Mouse (Mus musculus): Measurements from ENCODE around the gene Bax.
"Not testable (repeated sequence)": the region's sequence is repeated elsewhere in the genome, so short reads cannot be mapped to it uniquely, and the experiment has no call there.

Bax gene

DNA sequence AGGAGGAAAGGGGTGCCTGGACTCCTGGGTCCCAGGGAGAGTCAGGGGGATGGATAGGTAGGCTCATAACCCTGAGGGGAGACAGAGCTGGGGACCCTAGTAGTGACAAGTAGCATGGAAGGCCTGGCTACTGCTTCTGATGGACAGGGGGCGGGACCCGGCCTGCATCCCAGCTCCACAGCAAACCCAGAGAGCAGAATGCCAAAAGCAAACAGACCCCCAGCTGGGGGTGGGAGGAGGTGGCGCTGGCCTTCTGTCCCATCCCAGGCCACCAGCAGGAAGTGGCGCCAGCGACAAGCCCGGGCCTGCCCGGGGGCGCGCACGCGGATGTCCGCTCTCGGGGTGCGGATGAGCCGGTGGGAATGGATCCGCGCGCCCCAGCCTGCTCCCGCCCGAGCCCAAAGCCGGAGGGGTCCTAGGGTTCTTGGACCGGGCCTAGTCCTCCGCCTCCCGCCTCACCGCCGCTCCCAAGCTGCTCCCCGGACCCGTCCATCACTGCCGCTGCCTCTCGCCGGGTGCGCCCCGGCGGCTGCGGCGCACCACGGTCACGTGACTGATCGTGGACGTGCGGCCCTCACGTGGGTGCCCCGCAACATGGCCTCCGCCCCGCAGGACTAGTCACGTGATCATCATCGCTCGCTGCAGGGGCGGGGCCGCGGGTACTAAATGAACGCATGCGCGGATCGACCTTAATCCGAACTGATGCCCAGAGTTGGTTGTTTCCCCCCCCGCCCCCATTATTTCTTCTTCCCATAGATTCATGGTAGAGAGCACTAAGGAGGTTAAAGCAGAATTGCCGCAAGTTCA is at the start of gene Bax:
Bax (minus strand) TSS at position 616 of the 807 bp plus-strand sequence.
- DNase-seq (ENCODE audit: low spot score), result peak; percentile 93

GRCm38 (mm10) chr7:45515436-45515835 is 48.7 kb upstream of the Bax start:
- DNase-seq (ENCODE audit: low spot score), result no peak

- DNase-seq (ENCODE audit: low spot score), result no peak
These were observed 47.7 kb upstream of the Bax start for GRCm38 (mm10) chr7:45514411-45514810.

DNA sequence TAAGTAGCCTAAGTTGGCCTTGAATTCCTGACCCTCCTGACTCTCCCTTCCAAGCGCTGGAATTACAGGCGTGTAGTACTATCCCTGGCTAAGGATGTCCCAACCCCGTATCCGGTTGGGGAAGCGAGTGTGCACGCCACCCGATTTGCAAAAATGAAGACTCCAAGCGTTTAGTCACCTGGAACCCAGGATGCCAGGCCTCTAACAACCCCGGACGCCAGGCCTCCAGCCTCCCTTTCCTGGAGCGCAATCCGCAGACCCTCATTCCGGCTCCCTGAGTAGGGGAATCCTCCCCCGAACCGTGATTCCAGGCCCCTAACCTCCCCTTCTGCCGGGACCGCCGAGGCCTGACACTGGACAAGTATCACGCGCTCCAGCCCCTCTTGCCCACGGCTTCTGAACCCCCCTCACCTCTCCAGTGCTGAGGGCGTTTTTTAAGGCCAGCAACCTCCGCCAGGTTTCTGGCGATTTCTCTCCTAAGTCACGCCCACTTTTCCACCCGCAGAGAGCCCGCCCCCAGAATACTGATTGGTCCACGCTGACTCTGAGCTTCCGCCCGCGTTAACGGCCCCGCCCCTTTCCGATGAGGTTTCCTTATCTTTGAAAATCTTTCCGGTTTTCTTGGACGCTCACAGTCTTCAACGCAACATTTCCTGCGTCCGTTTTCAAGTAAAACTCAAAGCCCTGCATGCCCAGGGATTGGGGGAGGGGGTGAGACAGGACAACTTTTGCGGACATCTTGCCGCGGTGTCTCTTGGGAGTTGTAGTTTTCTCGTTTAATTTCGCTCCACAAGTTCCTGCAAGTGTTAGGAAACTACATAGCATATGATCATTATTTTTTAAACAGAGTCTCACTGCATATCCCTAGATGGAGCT is 43.5 kb upstream of the Bax start, which contains the start of gene Nucb1:
Nucb1 (minus strand) TSS at position 495 of the 876 bp plus-strand sequence.
- peak; percentile 92 for DNase-seq (ENCODE audit: low spot score)

- DNase-seq (ENCODE audit: low spot score), result no peak
These were observed 42.6 kb upstream of the Bax start for GRCm38 (mm10) chr7:45509181-45509882.

GRCm38 (mm10) chr7:45508561-45508960 is 41.9 kb upstream of the Bax start:
- DNase-seq (ENCODE audit: low spot score), result no peak

GRCm38 (mm10) chr7:45507583-45507982 is 40.9 kb upstream of the Bax start:
- DNase-seq (ENCODE audit: low spot score), result no peak

- DNase-seq (ENCODE audit: low spot score), result no peak
These were observed 31.7 kb upstream of the Bax start for GRCm38 (mm10) chr7:45498427-45498826.

DNA sequence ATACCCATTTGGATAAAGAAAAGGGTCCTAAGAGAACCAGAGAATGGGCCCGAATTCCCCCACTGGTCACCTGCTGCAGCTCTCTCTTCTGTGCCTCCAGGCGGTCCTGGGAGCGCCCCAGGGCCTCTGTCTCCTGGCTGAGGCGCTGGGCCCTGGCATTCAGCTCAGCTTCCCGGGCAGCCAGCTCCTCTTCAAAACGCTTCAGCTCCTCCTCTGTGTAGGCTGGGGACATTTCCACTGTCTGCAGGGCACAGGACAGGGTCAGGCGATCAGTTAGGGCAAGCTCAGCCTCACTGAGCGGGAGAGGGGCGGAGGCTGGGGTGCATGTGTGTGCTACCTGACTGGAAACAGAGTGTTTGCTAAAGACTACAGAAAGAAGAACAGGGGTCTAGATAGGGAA is 27.9 kb upstream of the Bax start:
- DNase-seq (ENCODE audit: low spot score), result no peak

- DNase-seq (ENCODE audit: low spot score), result no peak
These were observed 26.3 kb upstream of the Bax start for GRCm38 (mm10) chr7:45492951-45493350.

- DNase-seq (ENCODE audit: low spot score), result no peak
These were observed 25.6 kb upstream of the Bax start for GRCm38 (mm10) chr7:45492225-45492844.

GRCm38 (mm10) chr7:45491264-45491663 is 24.6 kb upstream of the Bax start:
- no peak for DNase-seq (ENCODE audit: low spot score)

DNA sequence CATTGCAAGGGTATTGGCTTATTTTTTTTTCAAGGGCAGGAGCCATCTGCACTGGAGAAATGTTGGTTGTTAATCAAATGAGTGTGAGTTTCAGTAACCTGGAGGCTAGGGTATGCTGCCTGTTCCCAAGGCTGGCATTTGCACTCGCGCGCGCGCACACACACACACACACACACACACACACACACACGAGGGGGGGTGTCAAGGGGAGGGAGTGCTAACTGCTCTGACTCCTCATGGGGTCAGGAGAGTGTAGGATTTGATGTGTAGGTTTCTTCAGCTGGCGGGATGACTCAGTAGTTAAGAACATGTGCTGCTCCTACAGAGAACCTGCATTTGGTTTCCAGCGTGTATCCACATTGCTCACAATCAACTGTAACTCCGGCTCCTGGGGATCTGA is 24.1 kb upstream of the Bax start:
- DNase-seq (ENCODE audit: low spot score), result no peak

- no peak for DNase-seq (ENCODE audit: low spot score)
These were observed 22.9 kb upstream of the Bax start for GRCm38 (mm10) chr7:45489578-45489977.

DNA sequence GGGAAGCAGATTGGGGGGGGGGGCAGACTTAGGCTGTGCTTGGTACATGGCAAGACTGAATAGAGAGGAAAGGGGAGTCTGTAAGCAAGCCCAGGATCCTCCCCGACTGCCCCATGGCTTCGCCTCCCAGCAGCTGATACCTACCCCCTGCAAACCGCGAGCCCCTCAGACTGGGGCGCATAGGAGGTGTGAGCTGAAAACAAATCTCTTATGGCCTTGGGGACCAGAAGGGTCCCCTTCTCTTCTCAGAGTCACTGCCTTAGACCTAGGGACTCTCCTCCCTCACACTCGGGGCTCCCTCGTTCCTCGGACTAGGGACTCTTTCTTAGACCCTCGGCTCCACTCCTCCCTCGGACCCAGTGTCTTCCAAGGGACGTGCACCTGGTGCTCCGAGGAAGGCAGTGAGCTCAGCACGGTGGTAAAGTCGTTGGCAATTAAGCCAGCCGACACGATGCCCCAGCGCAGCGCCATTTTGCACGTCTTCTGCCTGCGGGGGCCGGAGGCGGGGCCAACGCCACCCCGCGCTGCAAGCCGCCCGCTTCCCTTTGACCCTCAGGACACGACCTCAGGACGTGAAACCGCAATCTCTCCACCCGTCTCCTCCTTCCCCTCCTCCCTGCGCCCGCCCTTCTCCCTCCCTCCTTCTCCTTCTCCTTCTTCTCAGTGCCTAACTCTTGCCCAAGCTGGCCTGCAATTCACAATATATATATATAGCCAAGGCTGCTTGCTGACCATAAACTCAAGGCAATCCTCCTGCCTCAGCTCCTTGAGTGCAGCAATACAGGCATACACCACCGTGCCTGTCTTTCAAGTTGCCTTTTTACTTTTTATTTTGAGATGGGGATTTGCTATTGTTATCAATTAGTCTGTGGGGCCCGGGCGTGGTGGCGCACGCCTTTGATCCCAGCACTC is 21.9 kb upstream of the Bax start, which contains the start of gene Dhdh:
Dhdh (minus strand) TSS at position 513 of the 912 bp plus-strand sequence.
- peak; percentile 31 for DNase-seq (ENCODE audit: low spot score)

DNA sequence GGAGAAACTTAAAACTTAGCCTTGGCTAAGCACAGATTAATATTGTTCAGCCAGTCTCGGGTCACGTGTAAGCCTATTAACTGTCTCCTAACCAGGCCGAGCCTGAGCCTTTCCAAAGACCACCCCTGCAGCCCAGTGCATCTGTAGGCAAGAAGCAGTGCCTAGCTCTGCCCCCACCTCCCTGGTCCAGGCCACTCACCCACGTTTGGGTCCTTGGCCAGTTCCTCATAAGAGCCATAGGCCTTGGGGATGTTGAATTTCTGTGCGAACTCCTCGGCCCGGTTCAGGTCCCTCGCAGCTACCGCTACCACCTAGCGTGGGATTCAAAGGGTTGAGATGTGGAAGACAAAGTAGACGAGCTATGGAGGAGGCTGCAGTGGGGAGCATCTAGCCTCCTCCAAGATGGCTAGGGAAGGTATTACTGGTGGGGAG is 21.2 kb upstream of the Bax start:
- no peak for DNase-seq (ENCODE audit: low spot score)

GRCm38 (mm10) chr7:45486761-45487415 is 20.2 kb upstream of the Bax start, which contains the start of gene Gm45808:
Gm45808 (minus strand) TSS chr7:45486811.
- no peak for DNase-seq (ENCODE audit: low spot score)

DNA sequence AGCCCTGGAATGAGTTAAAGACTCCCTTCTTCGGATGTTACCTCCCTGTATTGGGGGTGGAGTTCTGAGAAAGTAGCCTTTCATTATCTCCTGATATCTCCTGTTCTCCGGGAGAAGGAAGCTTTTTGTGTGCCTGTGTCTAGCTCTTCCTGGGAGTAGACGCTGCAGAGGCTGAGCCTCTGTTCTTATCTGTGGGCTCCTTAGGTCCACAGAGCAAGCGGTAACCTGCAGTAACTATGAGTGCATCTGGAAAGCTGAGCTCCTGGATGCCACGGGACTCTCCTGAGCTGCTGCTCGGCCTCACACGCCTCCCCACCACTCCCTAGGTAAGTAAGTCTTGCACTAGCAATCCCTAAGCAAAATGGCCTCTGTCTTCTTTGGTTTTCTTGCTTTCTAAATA is 19.5 kb upstream of the Bax start:
- DNase-seq (ENCODE audit: low spot score), result no peak

- DNase-seq (ENCODE audit: low spot score), result not testable (repeated sequence)
These were observed 18.3 kb upstream of the Bax start for GRCm38 (mm10) chr7:45484985-45485384.

GRCm38 (mm10) chr7:45482166-45482565 is 15.5 kb upstream of the Bax start:
- no peak for DNase-seq (ENCODE audit: low spot score)
